Mouse (Mus musculus): Measurements from ENCODE around the gene Zfp429.
"Not testable (repeated sequence)": the region's sequence is repeated elsewhere in the genome, so short reads cannot be mapped to it uniquely, and the experiment has no call there.

Gene Zfp429

DNA sequence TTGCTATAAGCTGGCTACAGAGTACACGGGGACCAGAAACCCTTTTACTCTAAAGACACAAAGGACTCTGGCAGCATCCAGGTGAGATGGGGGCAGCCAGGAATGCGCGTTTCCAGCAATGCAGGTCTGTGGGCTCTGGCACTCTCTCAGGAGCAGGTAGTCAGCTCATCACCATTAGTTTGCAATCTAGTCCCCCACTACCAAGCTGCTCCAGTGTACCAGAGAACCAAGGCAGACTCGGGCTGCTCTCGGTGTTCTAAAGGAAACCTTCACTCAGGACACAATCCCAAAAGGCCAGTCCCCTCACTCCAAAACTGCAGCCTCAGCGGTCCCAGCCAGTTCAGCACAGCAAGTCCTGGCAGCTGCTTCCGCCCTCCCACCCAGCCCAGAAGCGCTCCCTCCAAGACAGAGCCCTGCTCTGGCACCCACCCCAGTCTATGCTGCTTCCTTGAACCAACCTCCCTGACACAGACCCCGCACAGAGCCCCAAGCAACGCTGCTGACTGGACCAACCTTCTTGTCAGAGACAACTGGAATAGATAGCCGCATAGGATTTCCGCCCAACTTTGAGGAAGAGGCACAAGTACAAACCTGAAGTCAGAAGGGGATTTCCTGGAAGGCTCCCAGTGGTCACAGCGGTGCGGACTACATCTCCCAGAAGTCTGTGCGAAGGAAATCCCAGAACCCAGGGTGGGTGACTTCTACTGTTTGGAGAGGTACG lies at the start of gene Zfp429:
Gene Zfp429, minus strand, starts transcription at position 637 of the 721 bp plus-strand sequence.
- peak; percentile 71 to 72 for DNase-seq

DNA sequence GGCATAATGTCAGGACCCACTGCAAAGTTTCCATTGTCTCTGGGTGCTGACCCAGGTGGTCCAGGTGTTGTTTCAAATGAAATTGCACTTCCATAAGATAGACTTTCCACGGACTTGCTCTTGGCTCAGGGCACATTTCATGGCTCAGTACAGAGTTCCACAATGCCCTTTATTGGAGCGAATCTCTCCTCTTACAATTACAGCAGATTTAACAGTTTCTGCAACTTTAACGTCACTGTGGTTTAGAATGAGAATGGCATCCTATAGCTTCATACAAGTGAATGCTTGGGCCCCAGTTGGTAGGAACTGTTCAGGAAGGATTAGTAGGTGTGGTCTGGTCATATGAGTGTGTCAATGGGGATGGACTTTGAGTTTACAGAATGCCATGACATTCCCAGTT lies 37.5 kb upstream of the Zfp429 start:
- not testable (repeated sequence) for DNase-seq

DNA sequence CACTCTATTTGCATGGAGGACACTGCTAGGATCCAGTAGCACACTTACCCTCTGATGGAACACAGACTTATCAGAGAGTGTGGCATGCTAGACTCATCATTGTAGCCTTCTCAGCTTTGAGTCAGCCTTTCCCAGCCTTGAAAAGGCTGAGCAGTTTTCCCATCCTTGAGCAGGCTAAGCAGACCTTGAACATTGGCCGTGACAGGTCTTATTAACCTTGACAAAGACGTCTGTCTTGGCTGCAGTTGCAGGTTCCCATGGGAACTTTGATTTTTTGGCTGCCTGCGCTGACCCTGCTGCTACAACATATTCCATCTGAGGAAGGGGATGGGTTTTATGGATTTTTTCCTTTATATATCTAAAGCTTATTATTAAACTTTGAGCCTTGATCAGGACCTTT lies 28.5 kb upstream of the Zfp429 start:
- no peak for DNase-seq

DNA sequence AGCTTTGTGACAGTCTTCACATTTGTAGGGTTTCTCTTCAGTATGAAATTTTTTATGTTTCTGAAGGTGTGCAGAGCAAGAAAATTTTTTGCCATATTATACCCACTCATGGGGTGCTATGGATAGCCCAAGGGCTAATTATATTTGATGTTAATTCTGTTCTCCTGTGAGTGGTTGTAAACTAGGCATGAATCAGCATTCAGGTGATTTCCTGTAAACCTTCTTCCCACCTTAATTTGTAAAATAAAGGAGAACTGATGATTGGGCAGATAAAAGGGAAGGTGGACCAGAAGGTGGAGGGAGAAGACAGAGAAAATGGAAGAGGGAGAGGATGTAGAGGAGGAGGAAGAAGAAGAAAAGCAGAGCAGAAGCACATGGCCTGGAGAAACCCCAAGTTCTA lies 26.1 kb upstream of the Zfp429 start:
- DNase-seq = not testable (repeated sequence)

DNA sequence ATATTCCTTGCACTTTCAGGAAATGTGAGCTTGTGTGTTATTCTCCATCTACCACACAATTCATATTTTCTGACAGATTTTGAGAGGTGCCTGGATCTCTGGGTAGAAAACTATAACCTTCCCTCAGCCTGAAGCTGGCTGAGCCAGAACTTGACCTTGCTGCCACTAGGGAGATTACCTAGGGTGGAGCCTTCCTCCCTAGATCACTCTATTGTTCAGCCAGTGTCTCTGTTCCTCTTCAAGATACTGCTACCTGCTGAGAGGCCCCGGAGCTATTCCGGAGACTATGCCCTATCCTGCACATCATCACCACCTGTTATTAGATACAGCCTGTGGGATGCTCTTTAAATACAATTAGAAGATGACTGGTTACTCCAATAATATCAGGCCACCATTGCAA lies 22.9 kb upstream of the Zfp429 start:
- not testable (repeated sequence) for DNase-seq

DNA sequence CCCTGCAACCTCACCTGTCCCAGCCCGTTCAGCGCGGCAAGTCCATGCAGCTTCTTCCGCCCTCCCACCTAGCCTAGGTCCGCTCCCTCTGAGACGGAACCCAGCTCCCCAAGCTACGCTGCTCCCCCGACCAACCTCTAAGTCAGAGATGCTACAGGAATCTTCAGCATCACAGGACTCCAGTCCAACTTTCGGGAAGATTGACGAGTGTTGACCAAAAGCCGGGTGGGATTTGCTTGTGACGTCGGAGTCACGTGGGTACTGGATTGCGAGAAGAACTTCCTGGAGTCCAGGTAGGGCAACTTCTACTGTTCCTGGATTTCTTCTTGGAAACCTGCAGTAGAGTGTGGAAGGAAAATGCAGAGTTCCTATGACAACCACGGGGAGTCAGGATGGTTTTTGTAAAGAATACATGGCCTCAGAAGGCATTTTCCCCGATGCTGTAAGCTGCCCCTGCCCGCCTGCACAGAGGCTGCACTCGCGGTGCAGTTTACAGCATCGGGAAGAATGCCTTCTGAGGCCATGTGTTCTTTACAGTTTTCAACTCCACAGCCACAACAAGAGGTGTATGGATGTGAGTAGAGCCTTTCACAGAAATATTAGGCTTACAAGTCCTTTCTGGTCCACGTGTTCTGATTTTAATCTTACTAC lies 21.7 kb upstream of the Zfp429 start, which contains the start of gene Zfp459:
Gene Zfp459, minus strand, starts transcription at position 212 of the 651 bp plus-strand sequence.
- peak; percentile 50 to 55 for DNase-seq

DNA sequence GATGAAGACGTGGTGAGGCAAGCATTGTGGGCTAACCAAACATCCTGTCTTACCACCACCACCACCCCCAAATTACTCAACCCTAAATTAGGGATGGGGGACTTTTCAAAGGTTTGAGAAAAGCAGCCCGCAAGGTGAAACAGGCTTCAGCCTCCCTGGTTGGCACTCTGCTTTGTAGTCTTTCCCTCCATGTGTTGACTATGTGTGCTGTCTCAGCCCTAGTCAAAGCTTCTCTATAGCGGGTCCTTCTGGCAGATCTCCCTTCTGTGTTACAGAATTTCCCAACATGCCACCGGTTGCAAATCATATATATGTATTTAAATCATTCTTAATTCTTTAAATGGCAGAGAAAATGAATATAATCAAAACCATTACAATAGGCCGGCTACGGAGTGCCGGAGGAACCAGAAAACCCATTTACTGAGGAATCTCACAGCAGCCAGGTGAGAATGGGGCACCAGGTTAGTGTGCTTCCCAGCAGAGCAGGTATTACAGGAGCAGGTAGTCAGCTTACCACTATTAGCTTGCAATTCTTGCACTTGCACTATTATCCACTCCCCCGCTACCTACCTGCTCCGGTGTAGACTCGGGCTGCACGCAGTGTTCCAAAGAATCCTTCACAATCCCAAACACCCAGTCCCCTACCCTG lies 21.1 kb upstream of the Zfp429 start:
- DNase-seq = peak in 1 of 2 experiments; percentile 8

DNA sequence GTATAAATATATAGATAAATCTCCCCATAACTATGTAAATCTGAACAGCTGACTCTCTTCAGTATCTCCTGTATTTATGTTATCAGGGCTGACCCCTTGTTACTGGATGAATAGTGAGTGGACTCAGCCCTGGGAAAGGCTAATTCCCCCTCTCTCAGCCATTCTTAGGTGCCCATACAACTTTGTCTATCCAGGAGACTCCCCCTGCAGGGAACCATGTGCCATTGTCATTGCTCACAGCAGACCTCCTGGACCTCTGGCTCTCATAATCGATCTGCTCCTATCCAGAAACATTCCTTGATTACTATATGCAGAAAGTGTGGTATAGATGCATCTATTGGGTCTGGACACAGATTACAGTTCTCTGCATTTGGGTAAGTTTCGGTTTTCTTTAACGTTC lies 17.2 kb upstream of the Zfp429 start:
- no peak for DNase-seq

DNA sequence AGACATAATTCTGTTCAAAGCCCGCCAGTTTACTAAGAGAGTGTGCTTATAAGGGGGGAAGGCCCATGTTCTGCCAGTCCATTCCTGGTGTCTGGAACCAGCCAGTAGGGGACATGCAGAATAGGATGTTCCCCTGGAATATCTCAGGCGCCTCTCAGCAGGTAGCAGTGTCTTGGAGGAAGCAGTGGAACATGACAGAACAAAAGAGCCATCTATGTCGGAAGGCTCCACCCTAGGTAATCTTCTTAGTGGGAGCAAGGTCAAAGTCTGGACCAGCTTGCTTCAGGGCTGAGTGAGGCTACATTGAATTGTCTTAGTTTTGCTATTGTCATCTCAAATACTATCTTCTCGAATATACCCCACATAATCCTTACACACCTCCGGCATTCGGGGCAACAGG lies 16.1 kb upstream of the Zfp429 start:
- DNase-seq = no peak

DNA sequence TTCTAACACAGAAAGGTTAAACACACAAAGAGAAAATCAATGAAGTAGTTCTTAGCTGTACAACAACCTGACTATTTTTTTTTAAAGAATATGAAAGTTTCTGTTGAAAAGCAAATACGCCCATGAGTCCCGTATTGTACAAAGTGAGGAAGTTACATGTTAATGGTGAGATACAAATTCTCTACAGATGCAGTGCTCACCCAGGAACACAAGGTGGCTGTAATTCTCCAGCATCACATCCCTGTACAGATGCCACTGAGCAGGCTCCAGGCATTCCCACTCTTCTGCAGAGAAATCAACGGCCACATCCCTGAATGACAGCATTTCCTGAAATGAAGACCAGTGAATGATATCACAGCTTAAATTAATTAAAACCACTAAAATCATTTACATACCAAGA lies 14.0 kb upstream of the Zfp429 start:
- not testable (repeated sequence) for DNase-seq

DNA sequence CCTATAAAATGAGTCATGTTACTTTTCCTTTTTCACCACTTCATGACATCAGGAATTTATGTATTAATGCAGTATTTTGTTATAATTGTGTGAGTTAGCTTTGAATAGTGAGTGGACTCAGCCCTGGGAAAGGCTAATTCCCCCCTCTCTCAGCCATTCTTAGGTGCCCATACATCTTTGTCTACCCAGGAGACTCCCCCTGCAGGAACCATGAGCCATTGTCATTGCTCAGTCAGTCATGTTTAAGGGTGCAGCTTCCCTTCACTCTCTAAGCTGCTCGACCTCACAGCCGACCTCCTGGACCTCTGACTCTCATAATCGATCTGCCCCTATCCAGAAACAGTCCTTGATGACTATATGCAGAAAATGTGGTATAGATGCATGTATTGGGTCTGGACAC lies 23.4 kb downstream of the Zfp429 start:
- DNase-seq = not testable (repeated sequence)

DNA sequence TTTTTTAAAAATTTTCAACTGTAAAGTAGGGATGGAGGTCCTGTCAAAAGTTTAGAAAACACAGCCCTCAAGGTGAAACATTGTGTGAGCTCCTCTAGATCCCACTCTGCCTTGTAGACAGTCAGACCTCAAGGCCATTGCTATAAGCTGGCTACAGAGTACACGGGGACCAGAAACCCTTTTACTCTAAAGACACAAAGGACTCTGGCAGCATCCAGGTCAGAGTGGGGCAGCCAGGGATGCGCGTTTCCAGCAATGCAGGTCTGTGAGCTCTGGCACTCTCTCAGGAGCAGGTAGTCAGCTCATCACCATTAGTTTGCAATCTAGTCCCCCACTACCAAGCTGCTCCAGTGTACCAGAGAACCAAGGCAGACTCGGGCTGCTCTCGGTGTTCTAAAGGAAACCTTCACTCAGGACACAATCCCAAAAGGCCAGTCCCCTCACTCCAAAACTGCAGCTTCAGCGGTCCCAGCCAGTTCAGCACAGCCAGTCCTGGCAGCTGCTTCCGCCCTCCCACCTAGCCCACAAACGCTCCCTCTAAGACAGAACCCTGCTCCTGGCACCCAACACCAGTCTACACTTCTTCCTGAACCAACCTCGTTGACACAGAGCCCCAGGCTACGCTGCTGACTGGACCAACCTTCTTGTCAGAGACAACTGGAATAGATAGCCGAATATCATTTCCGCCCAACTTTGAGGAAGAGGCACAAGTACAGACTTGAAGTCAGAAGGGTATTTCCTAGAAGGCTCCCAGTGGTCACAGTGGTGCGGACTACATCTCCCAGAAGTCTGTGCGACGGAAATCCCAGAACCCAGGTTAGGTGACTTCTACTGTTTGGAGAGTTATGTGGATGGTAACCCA lies 24.3 kb downstream of the Zfp429 start, which contains the start of the genes Gm28041 and Zfp456:
Gene Gm28041, minus strand, starts transcription at position 684 of the 862 bp plus-strand sequence.
Gene Zfp456, minus strand, starts transcription at position 761 of the 862 bp plus-strand sequence.
- peak; percentile 28 to 40 for DNase-seq

DNA sequence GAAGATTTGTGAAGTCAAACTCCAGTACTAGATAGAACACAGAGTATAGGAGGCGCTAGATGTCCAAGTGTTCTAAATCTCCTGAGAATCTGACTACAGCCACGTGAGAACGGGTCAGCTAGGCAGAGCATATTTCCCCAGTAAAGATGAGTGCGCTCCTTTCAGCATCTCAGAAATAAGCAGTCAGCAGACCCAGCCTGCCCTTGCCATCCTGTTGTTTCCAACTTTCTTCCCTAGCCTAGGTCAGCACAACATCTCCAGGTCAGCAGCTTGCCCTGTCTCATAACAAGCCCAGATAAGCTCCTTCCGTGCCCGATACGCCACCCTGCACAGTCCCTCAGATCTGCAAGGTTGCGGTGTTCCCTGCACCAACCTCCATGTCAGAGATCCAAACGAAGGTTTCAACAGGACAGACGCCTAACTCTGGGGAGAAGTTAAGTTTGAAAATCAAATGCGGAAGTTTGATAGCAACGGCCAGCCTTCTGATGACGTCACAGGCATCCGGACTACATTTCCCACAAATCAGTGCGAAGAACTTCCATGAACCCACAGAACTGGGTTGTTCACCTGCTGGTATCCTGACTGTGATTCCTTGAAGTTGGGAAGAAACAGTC lies 39.4 kb downstream of the Zfp429 start, which contains the start of the genes Gm28044 and Zfp953:
Gene Gm28044, minus strand, starts transcription at position 406 of the 614 bp plus-strand sequence.
Gene Zfp953, minus strand, starts transcription at position 475 of the 614 bp plus-strand sequence.
- peak; percentile 88 to 93 for DNase-seq

DNA sequence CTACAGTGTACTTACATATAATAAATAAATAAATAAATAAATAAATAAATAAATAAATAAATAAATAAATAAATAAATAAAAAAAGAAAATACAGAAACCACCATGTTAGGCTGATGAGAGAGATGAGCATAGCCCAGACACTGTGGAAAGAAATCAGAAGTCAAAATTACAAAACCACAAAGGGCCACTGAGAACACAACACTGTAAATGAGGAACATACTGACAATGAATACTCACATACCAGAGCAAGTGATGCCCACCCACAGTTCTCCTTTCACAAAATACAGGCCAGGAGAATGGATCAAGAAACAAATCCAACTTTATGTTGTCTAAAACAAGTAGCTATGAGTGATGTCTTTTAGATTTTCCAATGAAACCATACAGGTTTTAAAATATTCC lies 47.8 kb downstream of the Zfp429 start:
- no peak for DNase-seq

DNA sequence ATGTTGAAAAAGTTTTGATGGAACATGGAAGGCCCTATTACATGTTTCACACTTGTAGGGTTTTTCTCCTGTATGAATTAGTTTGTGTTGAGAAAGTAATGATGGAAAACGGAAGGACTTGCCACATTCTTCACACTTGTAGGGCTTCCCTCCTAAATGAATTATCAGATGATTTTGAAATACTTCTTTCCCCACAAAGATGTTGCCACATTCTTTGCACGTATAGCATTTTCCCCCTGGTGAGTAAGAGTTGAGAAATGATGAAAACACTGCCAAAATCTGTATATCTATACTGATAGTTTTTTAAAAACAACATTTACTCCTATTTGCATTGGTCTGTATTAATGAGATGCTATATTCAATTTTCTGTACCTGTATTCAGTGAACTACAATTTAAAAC lies 56.2 kb downstream of the Zfp429 start:
- no peak for DNase-seq

Measured in cerebellum, adult 18-20 months (tissue).